Mouse (Mus musculus) lung, embryonic 15.5 days (tissue): ENCODE data around the gene Eloa. TPM values are rescaled to one million over a fixed set of nuclear protein-coding genes. Genes with fewer than 3 reads are reported as not detected.
A peak's percentile ranks its signal among the peaks of the same experiment; 100 is the strongest.

Experiments used
- ATAC-seq: fragments of 200-750 bp; cut with Nextera tagmentation; 2 replicates; pipeline ENCODE4 v1.8.0; 2017; ENCODE audit warnings: moderate number of reproducible peaks, borderline replicate concordance; ENCODE audit not compliant: low FRiP score, low TSS enrichment; ENCODE audit errors: extremely low read depth
- H3K27ac ChIP-seq: fragments of 300-500 bp; sonication (generic); 2 replicates; pipeline ENCODE4 v1.5.1; 2015; ENCODE audit warnings: moderate library complexity, mild to moderate bottlenecking, inconsistent platforms
- H3K27me3 ChIP-seq: fragments of 300-500 bp; sonication (generic); 2 replicates; pipeline ENCODE4 v1.6.1; 2015; ENCODE audit warnings: inconsistent platforms
- H3K36me3 ChIP-seq: fragments of 300-500 bp; sonication (generic); 2 replicates; pipeline ENCODE4 v1.6.1; 2015; ENCODE audit warnings: inconsistent platforms
- H3K4me1 ChIP-seq: fragments of 300-500 bp; sonication (generic); 2 replicates; pipeline ENCODE4 v1.6.1; 2015; ENCODE audit warnings: inconsistent platforms
- H3K4me2 ChIP-seq: fragments of 300-500 bp; sonication (generic); 2 replicates; pipeline ENCODE4 v1.6.1; 2015; ENCODE audit warnings: inconsistent platforms, mild to moderate bottlenecking, moderate library complexity
- H3K4me3 ChIP-seq: fragments of 300-500 bp; sonication (generic); 2 replicates; pipeline ENCODE4 v1.5.1; 2015; ENCODE audit warnings: mild to moderate bottlenecking, inconsistent platforms
- H3K9ac ChIP-seq: fragments of 300-500 bp; sonication (generic); 2 replicates; pipeline ENCODE4 v1.6.1; 2015; ENCODE audit warnings: inconsistent platforms
- H3K9me3 ChIP-seq: fragments of 300-500 bp; sonication (generic); 2 replicates; pipeline ENCODE4 v1.6.1; 2016; ENCODE audit warnings: inconsistent platforms
- WGBS: fragments of 180-500 bp; shearing (Covaris S2); methylation state at CpG from one replicate; pipeline ENCODE4 v1.1.7; 2015; 5-methylcytosine and 5-hydroxymethylcytosine counted together
- polyA plus RNA-seq: library from polyadenylated mRNA; unstranded; fragments of >200 nt; fragmentation: Nextera tagmentation; extraction: Ambion mirVana; gene quantifications from 2 replicates; pipeline ENCODE4 v1.2.1, GENCODE M21; 2015

The Eloa gene
- polyA plus RNA-seq, 1 experiment from 2014 or later = 38.3 TPM

DNA sequence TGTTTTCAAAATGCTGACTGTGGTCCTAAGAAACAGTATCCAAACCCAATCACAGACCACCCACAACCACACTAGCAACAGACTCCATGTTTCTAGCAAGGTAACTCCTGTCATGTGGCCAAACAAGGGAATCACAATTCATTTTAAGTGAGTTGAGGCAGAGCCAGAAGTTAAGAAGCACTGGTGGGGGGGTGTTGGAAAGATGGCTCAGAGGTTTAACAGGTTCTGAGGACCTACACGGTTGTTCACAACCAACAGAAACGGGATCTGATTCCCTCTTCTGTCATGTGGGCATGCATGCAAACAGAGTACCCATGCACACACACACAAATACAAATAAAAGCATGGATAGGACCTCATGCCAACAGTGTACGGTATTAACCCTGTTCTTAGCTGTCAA lies 30.5 kb upstream of the Eloa start:
- H3K27ac ChIP-seq = no peak overlapping the region
- no peaks in the 10 kb centered on the region for H3K9me3 ChIP-seq
- H3K36me3 ChIP-seq = peaks cover 46% of the 10 kb centered on the region
- WGBS = 1% methylated on average over 3 of the region's 3 CpGs
- peak overlapping the region; percentile 95 for H3K4me3 ChIP-seq
- peaks cover 21% of the 10 kb centered on the region for H3K4me1 ChIP-seq
- peak overlapping the region; percentile 99 for H3K9ac ChIP-seq
- H3K4me2 ChIP-seq = peak overlapping the region; percentile 73
- no peak for ATAC-seq
- no peaks in the 10 kb centered on the region for H3K27me3 ChIP-seq

- H3K4me1 ChIP-seq = peaks cover 21% of the 10 kb centered on the region
- no peak overlapping the region for H3K4me3 ChIP-seq
- H3K27ac ChIP-seq = no peak overlapping the region
- no peaks in the 10 kb centered on the region for H3K27me3 ChIP-seq
- H3K36me3 ChIP-seq = peaks cover 56% of the 10 kb centered on the region
- H3K9me3 ChIP-seq = no peaks in the 10 kb centered on the region
- ATAC-seq = no peak
- H3K4me2 ChIP-seq = no peak overlapping the region
- H3K9ac ChIP-seq = peak overlapping the region; percentile 11; the same call in 1 of the 2 replicates
- WGBS = 94% methylated on average over 6 of the region's 6 CpGs
Observed at GRCm38 (mm10) chr4:136050226-136050625, 28.7 kb upstream of the Eloa start.

DNA sequence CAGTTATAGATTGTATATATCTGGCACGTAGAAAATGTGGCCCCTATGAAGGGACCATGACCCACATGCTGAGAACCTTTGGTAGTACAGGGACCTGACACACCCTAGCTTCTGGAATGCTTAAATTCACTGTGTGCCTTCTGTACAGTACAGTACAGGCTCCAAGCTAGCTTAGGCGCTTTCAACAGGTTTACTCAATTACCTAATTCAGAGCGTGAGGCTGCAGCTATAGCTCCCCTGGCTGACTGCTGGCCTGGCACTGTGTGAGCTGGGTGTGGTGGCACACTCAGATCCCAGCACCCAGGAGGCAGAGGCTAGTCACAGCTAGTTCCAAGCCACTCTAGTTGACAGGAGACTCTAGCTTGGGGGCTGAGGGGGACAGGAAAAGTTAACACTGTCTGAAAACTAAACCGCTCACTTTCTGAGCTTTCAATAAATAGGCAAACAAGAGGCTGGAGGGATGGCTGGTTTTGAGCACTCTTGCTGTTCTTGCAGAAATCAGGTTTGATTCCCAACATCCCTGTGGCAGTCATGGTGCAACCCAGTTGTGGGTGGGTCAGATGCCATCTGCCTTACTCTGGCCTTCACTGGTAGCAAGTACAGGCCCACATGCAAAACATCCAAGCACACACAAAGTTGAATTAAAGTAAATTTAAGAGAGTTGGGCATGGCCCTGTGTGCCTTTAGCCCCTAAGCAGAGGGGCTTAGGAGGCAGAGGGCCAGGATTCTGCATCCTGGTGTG lies 26.9 kb upstream of the Eloa start:
- H3K9me3 ChIP-seq = no peaks in the 10 kb centered on the region

DNA sequence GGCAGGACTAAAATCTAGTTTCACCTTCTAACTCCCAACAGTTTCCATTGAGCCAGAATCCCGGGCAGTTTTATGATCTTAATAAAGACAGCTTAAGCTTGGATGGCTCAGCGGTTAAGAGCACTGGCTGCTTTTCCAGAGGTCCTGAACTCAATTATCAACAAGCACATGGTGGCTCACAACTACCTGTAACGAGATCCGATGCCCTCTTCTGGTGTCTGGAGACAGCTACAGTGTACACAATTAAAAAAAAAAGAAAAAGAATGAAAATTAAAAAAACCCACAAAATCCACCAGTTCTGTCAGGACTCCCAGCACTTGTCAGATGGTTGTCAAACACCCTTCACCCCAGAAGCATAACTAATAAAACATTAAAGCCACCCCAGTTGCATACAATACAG lies 26.1 kb upstream of the Eloa start:
- Histone ChIP-seq H3K9me3 (no peaks in the 10 kb centered on the region), H3K27ac (no peak overlapping the region), H3K36me3 (peaks cover 64% of the 10 kb centered on the region), H3K4me1 (peaks cover 21% of the 10 kb centered on the region), H3K4me3 (no peak overlapping the region), H3K4me2 (no peak overlapping the region), H3K27me3 (no peaks in the 10 kb centered on the region), H3K9ac (no peak overlapping the region)
- no peak for ATAC-seq
- 57% methylated on average over 4 of the region's 4 CpGs for WGBS

More for the DNA sequence above, 26.9 kb upstream of the Eloa start:
- Histone ChIP-seq H3K9ac (no peak overlapping the region), H3K4me3 (no peak overlapping the region), H3K27me3 (no peaks in the 10 kb centered on the region), H3K36me3 (peaks cover 64% of the 10 kb centered on the region), H3K4me2 (no peak overlapping the region), H3K4me1 (peaks cover 21% of the 10 kb centered on the region), H3K27ac (no peak overlapping the region)
- 62% methylated on average over 4 of the region's 4 CpGs for WGBS
- no peak for ATAC-seq

GRCm38 (mm10) chr4:136046888-136047287 lies 25.3 kb upstream of the Eloa start:
- Histone ChIP-seq H3K4me1 (peaks cover 19% of the 10 kb centered on the region), H3K27me3 (no peaks in the 10 kb centered on the region), H3K36me3 (peaks cover 63% of the 10 kb centered on the region), H3K27ac (no peak overlapping the region), H3K4me2 (no peak overlapping the region), H3K4me3 (no peak overlapping the region), H3K9ac (no peak overlapping the region), H3K9me3 (no peaks in the 10 kb centered on the region)
- 71% methylated on average over 6 of the region's 6 CpGs for WGBS
- ATAC-seq = no peak

DNA sequence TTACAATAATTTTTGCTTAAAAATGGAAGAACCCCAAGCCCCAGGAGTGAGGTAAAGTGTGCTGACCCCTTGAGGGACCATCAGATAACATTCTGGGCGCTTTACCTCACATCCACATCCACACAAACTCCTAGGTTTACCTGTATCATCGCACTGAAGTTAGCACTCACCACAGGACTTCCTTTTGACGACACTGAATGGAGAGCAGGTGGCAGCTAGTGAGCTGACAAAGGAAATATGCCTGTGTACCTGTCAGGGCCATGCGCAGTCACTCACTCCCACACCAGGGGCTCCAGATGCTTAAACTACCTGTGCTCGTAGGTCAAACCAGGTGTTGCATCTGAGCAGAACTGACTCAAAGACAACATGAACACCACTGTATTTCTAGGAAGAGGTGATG lies 23.5 kb upstream of the Eloa start:
- Histone ChIP-seq H3K4me2 (no peak overlapping the region), H3K4me3 (no peak overlapping the region), H3K27ac (no peak overlapping the region), H3K9ac (no peak overlapping the region), H3K36me3 (peaks cover 45% of the 10 kb centered on the region), H3K4me1 (0 out of 2 replicates have a peak, but pooled peaks cover under 1% of the 10 kb centered on the region), H3K9me3 (no peaks in the 10 kb centered on the region), H3K27me3 (no peaks in the 10 kb centered on the region)
- ATAC-seq = no peak
- 81% methylated on average over 5 of the region's 5 CpGs for WGBS

- no peak overlapping the region for H3K4me3 ChIP-seq
- no peak for ATAC-seq
- H3K9ac ChIP-seq = no peak overlapping the region
- H3K4me2 ChIP-seq = no peak overlapping the region
- H3K27me3 ChIP-seq = no peaks in the 10 kb centered on the region
- H3K36me3 ChIP-seq = peaks cover 33% of the 10 kb centered on the region
- no peaks in the 10 kb centered on the region for H3K9me3 ChIP-seq
- no peaks in the 10 kb centered on the region for H3K4me1 ChIP-seq
- WGBS = 83% methylated on average over 6 of the region's 6 CpGs
- H3K27ac ChIP-seq = no peak overlapping the region
Observed at GRCm38 (mm10) chr4:136043784-136044400, 22.3 kb upstream of the Eloa start.

DNA sequence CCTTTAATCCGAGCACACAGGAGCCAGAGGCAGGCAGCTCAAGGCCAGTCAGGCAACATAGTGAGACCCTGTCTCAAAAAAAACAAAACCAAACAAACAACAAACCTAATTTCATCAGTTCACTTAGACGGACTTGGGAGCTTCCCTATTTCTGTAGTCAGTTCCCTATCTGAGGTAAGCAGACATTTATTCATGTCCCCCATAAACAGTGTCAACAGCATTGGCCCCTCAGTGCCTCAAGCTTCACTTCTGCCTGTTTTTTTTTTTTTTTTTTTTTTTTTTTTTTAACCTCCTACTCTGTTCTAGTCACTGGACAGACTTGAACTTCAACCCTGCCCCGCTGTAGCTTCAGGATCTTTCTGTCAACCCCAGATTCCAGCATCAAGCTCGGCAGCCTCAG lies 13.5 kb upstream of the Eloa start:
- no peak for ATAC-seq
- no peaks in the 10 kb centered on the region for H3K27me3 ChIP-seq
- WGBS = 73% methylated on average over 4 of the region's 4 CpGs

GRCm38 (mm10) chr4:136033231-136033630 lies 11.7 kb upstream of the Eloa start:
- 48% methylated on average over 1 of the region's 1 CpGs for WGBS
- Histone ChIP-seq H3K4me1 (no peaks in the 10 kb centered on the region; the same call in 1 of the 2 replicates), H3K27me3 (no peaks in the 10 kb centered on the region), H3K9ac (no peak overlapping the region), H3K9me3 (no peaks in the 10 kb centered on the region), H3K36me3 (no peaks in the 10 kb centered on the region), H3K4me2 (no peak overlapping the region), H3K4me3 (no peak overlapping the region), H3K27ac (no peak overlapping the region)
- no peak for ATAC-seq

More for the DNA sequence above, 13.5 kb upstream of the Eloa start:
- Histone ChIP-seq H3K9ac (no peak overlapping the region), H3K4me2 (no peak overlapping the region), H3K4me3 (no peak overlapping the region), H3K36me3 (no peaks in the 10 kb centered on the region), H3K9me3 (no peaks in the 10 kb centered on the region), H3K27ac (no peak overlapping the region), H3K4me1 (no peaks in the 10 kb centered on the region; the same call in 1 of the 2 replicates)

DNA sequence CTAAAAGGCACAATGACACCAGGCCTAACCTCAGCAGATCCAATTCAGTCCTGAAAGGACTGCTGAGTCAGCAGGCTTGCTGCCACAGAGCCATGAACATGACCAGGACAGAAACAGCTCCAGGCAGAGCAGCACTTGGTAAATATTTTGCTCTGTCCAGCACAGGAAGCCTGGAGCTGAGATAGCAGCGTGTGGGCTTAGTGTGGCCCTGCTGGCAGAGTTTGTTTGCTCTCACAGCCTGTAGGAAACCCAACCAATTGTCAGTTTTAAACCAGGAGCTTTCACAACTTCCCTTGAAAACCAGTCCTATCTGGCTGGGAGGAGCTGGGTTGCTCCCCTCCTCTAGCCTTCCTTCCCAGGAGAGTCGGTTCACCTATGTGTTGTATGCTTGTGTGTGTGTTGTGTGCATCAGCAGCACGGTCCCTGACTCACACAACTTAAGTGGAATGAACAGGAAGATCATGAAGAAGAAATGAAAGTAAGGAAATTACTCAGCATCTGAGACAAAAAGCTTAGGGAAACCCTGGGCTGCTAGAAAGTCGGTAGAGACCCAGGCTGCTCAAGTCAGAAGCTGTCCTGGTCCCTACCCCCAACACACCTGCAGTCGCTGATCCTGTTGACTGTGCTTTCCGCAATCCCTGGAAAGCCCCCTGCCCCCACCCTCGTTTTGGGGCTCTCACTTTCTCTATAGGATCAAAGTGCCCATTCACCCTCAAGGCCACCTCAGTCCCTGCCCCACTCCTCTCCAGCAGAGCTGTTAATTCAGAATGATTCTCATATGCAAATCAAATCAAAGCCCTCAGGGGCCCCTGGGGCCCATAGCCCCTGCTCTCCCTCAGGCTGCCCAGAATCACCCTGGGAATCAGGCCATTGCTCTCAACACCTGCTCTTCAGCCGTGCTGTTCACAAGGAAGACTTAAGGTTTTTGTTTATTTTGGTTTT lies 9.7 kb upstream of the Eloa start:
- no peak overlapping the region for H3K9ac ChIP-seq
- H3K27ac ChIP-seq = peak overlapping the region; percentile 2; the same call in 1 of the 2 replicates
- no peaks in the 10 kb centered on the region for H3K27me3 ChIP-seq
- 9% methylated on average over 8 of the region's 8 CpGs for WGBS
- H3K4me1 ChIP-seq = no peaks in the 10 kb centered on the region; the same call in 1 of the 2 replicates
- no peaks in the 10 kb centered on the region for H3K36me3 ChIP-seq
- H3K4me2 ChIP-seq = no peak overlapping the region; the same call in 1 of the 2 replicates
- no peak for ATAC-seq
- H3K4me3 ChIP-seq = no peak overlapping the region
- no peaks in the 10 kb centered on the region for H3K9me3 ChIP-seq

- no peak overlapping the region for H3K4me2 ChIP-seq
- no peaks in the 10 kb centered on the region for H3K36me3 ChIP-seq
- H3K9ac ChIP-seq = no peak overlapping the region
- H3K4me1 ChIP-seq = no peaks in the 10 kb centered on the region; the same call in 1 of the 2 replicates
- no peaks in the 10 kb centered on the region for H3K27me3 ChIP-seq
- no peak for ATAC-seq
- WGBS = 75% methylated on average over 5 of the region's 5 CpGs
- H3K27ac ChIP-seq = no peak overlapping the region
- H3K4me3 ChIP-seq = no peak overlapping the region
- H3K9me3 ChIP-seq = no peaks in the 10 kb centered on the region
Observed at GRCm38 (mm10) chr4:136028689-136029088, 7.1 kb upstream of the Eloa start.
